Mouse (Mus musculus) mouse embryonic stem cell (cell line): ENCODE data around the gene Gmip.

Experiments
- in situ Hi-C, 2 experiments: fragments of 300-500 bp; cut with MboI; formaldehyde crosslinking; loops; 1 replicate in 1 of 2; 3 replicates in 1 of 2; pipeline ENCODE4 v1.14.3; 2019 to 2020; ENCODE audit warnings: low sequenced_read_pairs in 2 of 2, low pct_unique_long_range_greater_than_20kb in 1 of 2, mixed read lengths in 1 of 2; ENCODE audit not compliant: unreplicated experiment in 1 of 2

The Gmip gene

GRCm38 (mm10) chr8:69799946-69800345 is 8.5 kb upstream of the Gmip start:
- in situ Hi-C loops, result no loop called here

DNA sequence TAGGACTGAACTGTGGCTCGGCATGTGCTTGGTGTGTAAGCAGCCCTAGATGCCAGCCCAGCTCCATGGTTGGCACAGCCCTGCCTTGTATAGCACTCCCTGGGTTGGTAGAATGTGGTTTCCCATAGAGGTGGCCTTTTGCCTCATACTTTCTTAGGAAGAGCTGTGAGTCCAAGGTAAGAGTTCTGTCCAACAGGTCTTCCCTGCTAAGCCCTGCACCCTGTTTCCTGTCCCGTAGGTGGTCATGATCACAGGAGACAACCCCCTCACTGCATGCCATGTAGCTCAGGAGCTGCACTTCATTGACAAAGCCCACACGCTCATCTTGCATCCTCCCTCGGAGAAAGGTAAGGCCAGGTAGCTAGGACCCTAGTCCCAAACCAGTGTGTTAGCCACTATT is 6.7 kb upstream of the Gmip start:
- in situ Hi-C loops, result no loop called here

DNA sequence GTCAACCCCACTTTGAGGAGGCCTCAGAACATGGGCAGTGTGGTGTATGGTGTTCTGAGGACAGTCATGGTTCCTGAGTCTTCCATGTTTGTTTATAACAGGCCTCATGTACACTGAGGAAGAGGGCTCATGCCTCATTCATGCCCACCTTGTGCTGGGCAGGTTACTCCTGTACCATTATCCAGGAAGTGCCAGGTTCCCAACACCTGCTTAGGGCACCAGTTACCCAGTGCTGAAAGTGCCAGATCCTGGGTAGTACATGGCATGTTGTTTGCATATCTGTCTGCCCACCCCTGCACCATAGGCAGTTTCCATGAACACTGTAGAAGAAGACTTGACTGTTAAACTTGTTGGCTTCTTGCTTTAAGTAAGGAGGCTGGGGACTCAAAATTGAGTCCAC is 6.3 kb upstream of the Gmip start:
- in situ Hi-C loops, result no loop called here

- in situ Hi-C loops, result no loop called here
Observed at GRCm38 (mm10) chr8:69803366-69803765, 5.1 kb upstream of the Gmip start.

DNA sequence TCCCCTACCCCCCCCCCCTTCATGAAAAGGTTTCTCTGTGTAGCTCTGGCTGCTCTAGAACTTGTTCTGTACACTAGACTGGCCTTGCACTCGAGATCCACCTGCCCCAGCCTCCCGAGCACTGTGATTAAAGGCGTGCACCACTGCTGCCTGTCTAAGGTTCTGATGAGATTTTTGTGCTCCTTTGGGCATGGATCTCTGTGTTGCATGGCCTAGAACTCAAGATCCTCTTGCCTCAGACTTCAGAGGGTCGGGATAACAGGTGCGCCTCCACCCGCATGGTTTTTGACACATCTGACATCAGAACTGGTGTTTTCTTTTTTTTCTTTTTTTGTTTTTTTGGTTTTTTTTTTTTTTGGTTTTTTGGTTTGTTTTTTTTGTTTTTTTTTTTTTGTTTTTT is 3.9 kb upstream of the Gmip start:
- in situ Hi-C loops, result no loop called here

DNA sequence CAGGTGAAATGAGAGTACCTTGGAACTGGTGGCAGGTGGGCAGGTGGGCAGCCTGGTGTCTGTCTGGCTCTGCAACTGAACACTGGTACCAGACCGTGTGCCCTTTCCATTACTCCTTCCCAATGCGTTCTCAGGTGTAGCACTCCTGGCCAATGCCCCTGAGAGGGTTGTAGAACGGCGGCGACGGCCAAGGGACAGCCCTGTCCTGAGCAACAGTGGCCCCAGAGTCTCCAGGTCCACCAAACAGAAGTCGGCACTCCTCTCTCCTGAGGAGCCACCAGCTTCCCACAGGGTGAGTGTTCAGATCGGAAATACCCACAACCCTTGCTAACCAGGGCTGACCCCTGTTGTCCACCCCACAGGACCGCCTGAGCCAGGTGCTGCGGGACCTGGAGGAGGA is 3.4 kb upstream of the Gmip start:
- in situ Hi-C loops, result no loop called here

DNA sequence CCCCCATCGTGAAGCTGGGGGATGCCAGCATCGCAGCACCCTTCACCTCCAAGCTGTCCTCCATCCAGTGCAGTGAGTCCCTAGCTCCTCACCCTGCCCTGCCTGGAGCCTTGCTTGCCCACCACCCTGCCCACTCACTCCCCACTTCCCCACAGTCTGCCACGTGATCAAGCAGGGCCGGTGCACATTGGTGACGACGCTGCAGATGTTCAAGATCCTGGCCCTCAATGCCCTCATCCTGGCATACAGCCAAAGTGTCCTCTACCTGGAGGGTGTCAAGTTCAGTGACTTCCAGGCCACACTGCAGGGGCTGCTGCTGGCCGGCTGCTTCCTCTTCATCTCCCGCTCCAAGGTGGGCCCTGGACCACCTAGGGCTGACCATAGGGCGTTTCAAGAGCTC is 3.0 kb upstream of the Gmip start:
- in situ Hi-C loops, result no loop called here

DNA sequence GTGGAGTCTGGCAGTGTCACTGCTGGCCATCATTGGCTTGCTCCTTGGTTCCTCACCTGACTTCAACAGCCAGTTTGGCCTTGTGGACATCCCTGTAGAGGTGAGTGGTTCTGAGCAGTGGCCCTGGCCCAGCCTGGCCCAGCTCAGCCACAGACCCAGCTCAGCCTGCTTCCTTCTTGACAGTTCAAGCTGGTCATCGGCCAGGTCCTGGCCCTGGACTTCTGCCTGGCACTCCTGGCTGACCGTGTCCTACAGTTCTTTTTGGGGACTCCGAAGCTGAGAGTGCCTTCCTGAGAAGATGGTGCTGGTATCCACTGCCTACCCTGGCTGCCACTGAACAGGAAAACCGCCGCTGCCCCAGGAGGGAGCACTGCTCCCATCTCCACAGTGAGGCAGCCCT is 1.2 kb upstream of the Gmip start:
- in situ Hi-C loops, result no loop called here

DNA sequence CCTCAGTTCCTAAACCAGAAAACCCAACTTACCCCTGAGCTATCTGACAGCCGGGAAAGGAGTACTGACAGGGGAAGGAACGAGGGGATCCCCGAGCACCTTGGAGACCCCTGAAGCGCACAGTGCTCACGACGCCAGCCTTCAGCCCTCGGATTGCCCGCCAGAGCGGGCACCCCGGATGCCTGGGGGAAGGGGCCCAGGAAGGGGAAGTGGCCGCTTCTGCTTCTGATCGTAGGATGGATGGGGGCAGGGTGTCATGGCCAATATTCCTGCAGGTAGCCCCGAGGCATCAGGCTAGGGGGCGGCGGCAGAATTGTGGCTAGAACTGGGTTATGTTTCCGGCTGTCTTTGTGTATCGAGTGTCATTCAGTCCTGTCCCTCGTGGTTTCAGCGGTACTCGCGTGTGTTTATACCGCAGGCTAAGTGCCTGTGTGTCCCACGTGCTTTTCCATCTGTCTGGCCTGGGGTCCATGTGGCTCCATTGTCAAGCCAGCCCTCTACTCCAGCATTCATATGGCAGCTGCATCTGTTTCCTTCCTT is 455 bp downstream of the Gmip start:
- in situ Hi-C loops, result no loop called here

DNA sequence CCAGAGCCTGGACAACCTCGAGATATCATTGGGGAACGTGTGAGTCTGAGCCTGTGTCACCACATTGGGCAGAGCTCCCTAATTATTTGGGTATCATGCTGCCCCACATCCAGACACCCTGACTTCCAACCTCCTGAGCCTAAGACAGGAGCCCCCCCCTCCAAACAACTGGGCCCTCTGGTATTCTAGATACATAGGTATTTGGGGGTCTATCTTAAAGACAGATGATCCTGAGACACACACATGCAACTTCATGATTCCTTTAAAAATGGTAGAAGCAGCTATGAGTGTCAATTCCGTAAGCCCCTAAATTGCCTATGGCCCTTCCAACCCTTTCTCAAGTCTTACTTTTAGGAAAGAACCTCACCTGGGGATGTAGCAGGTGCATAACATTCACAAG is 1.3 kb downstream of the Gmip start:
- in situ Hi-C loops, result no loop called here

GRCm38 (mm10) chr8:69814881-69815280 is 6.4 kb downstream of the Gmip start:
- in situ Hi-C loops, result no loop called here

DNA sequence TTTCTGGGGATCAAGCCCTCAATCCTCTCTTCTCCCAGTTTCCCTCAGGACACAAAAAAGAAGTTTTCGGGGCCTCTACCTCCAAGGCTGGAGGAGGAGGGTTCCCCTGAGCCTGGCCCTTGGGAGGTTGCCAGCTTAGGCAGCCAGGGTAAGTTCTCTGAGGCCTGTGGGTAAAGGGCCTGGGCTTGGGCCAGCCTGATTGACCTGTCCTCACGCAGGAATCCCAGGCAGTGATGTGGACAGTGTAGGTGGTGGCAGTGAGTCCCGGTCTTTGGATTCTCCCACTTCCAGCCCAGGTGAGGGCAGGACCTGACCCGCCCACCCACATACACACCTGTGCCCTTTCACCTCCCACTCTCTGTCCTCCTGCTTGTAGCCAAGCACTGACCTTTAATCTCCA is 6.9 kb downstream of the Gmip start:
- in situ Hi-C loops, result no loop called here

GRCm38 (mm10) chr8:69820466-69820865 is 12.0 kb downstream of the Gmip start:
- in situ Hi-C loops, result no loop called here

DNA sequence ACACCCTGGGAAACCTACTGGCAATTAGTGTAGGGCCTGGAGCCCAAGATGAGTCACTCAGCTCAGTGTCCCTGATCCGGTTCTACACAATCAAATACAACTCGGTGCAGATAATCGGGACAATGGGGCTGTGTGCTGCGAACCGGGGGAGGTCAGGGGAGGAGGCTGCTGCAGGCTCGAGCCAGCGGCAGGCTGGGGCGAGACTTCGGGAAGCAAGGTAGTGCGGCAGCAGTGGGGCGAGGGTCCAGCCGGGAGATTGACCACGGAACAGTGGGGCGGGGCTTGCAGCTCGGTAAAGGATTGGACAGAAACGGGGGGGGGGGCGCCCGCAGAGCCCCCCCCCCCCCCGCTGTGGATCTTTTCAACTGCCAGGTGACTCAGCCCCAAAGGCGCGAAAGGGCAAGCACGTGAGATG is 13.5 kb downstream of the Gmip start:
- in situ Hi-C loops, result no loop called here

DNA sequence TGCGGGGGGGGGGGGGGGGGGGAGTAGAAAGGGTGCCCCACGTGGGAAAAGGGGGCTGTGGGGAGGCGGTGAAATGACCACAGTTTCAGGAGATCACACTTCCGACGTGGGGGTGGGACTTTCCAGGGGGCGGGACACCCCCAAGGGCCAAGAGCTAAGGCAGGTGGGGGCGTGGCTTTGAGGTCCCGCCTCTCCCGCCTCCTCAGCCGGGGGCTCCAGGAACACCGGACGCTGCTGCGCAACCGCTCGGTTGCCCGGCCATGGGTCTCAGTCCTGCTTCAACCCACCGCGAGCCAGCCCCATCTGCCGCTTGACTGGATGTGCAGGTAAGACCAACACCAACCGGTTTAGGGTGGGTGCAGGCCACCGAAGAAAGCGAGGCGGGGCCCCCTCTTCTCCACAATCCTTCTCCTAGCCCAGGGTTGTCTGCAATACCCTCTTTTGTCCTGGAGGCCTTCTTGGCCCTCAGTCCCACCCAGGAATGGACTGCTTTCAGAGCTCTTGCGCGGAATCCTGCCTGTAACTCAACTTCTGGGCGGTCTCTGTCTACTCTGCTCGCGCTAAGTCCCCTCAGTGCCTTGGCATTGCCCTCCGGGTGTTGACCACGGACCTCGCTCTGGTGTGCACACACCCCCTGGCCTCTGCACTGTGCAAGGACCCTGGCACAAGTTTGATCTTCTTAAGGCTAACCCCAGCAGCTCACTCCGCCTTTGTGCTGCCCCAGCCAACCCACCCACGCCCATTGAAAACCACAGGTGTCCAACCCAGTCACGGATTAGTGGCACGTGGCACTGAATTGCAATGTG is 14.1 kb downstream of the Gmip start, which contains the start of gene Lpar2:
Gene Lpar2, plus strand, starts transcription at position 44 of the 806 bp plus-strand sequence.
- in situ Hi-C loops, result no loop called here

DNA sequence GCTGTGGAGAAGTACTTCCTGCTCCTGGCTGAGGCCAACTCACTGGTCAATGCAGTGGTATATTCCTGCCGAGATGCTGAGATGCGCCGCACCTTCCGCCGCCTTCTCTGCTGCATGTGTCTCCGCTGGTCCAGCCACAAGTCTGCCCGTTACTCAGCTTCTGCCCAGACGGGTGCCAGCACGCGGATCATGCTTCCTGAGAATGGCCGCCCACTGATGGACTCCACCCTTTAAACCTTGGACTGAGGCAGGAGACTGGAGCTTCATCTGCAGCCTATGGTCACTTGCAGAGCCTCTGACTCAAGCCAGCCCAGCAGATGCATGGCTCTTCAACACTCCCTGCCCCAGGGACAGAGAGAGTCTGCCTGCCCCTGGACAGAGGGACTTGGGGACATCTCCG is 17.9 kb downstream of the Gmip start:
- in situ Hi-C loops, result loop anchor here in 1 of 2 experiments (25.0 kb wide), 1 partner anchor 189 kb away; the partner anchor contains the start of gene Zfp868

- in situ Hi-C loops, result loop anchor here in 1 of 2 experiments (25.0 kb wide), 1 partner anchor 195 kb away; the partner anchor contains the start of gene Zfp868
Observed at GRCm38 (mm10) chr8:69832298-69832853, 23.9 kb downstream of the Gmip start, which contains the start of gene Pbx4. TSS of gene Pbx4 (plus strand) at chr8:69832491.

- in situ Hi-C loops, result loop anchor here in 1 of 2 experiments (25.0 kb wide), 1 partner anchor 200 kb away; the partner anchor contains the start of gene Zfp868
Observed at GRCm38 (mm10) chr8:69837057-69837682, 28.7 kb downstream of the Gmip start.
